Mouse (Mus musculus): ENCODE measurements around the gene Galntl6. TPM values are rescaled to one million over a fixed set of nuclear protein-coding genes. Genes with fewer than 3 reads are reported as not detected.

The Galntl6 gene
- total and polyA plus RNA-seq, 3 experiments = 0.03 to 0.31 TPM; not detected in 1

- DNase-seq = no peak
These were observed 949.9 kb downstream of the Galntl6 start for GRCm38 (mm10) chr8:57962286-57963110.

- no peak for DNase-seq
These were observed 953.3 kb downstream of the Galntl6 start for GRCm38 (mm10) chr8:57959136-57959535.

GRCm38 (mm10) chr8:57958121-57958901 is 954.1 kb downstream of the Galntl6 start:
- no peak for DNase-seq

- peak; percentile 67 for DNase-seq
These were observed 956.9 kb downstream of the Galntl6 start for GRCm38 (mm10) chr8:57955501-57955900.

- DNase-seq = no peak
These were observed 971.3 kb downstream of the Galntl6 start for GRCm38 (mm10) chr8:57941113-57941512.

- DNase-seq = no peak
These were observed 972.5 kb downstream of the Galntl6 start for GRCm38 (mm10) chr8:57939856-57940420.

- peak; percentile 50 for DNase-seq
These were observed 973.1 kb downstream of the Galntl6 start for GRCm38 (mm10) chr8:57939177-57939855.

GRCm38 (mm10) chr8:57927074-57927473 is 985.4 kb downstream of the Galntl6 start:
- no peak for DNase-seq

GRCm38 (mm10) chr8:57923556-57923955 is 988.9 kb downstream of the Galntl6 start:
- DNase-seq = no peak

GRCm38 (mm10) chr8:57923130-57923529 is 989.3 kb downstream of the Galntl6 start:
- DNase-seq = no peak

- DNase-seq = no peak
These were observed 990.0 kb downstream of the Galntl6 start for GRCm38 (mm10) chr8:57922214-57923070.

- DNase-seq = no peak
These were observed 992.0 kb downstream of the Galntl6 start for GRCm38 (mm10) chr8:57920326-57920903.

- DNase-seq = no peak
These were observed 993.5 kb downstream of the Galntl6 start for GRCm38 (mm10) chr8:57918720-57919640.

- no peak for DNase-seq
These were observed 1019.1 kb downstream of the Galntl6 start for GRCm38 (mm10) chr8:57893360-57893759.

GRCm38 (mm10) chr8:57892115-57892514 is 1020.3 kb downstream of the Galntl6 start:
- no peak for DNase-seq

GRCm38 (mm10) chr8:57890159-57890558 is 1022.3 kb downstream of the Galntl6 start:
- DNase-seq = no peak

GRCm38 (mm10) chr8:57888831-57889230 is 1023.6 kb downstream of the Galntl6 start:
- DNase-seq = no peak

- no peak for DNase-seq
These were observed 1033.0 kb downstream of the Galntl6 start for GRCm38 (mm10) chr8:57879452-57879851.

- no peak for DNase-seq
These were observed 1063.4 kb downstream of the Galntl6 start for GRCm38 (mm10) chr8:57849074-57849473.

- no peak for DNase-seq
These were observed 1069.0 kb downstream of the Galntl6 start for GRCm38 (mm10) chr8:57843461-57843860.

Measured in adrenal gland, adult 2 months (tissue).